Mouse (Mus musculus): ENCODE data around the gene Pcid2. TPM values are rescaled to one million over a fixed set of nuclear protein-coding genes. Genes with fewer than 3 reads are reported as not detected.

Pcid2 gene
- total RNA-seq, 1 experiment: 35.2 TPM

GRCm38 (mm10) chr8:13039054-13039453, 66.2 kb downstream of the Pcid2 start:
- H3K9ac ChIP-seq (ENCODE audit: insufficient read depth, low read depth, low read length, poor library complexity, severe bottlenecking): no peak overlapping the region
- in situ Hi-C loops (cut with MboI; ENCODE audit: low sequenced_read_pairs in 2 of 2, unreplicated experiment in 2 of 2): no loop called here
- H3K36me3 ChIP-seq (ENCODE audit: control insufficient read depth, insufficient read depth, low read length, poor library complexity, severe bottlenecking): no peaks in the 10 kb centered on the region
- no peak for DNase-seq (ENCODE audit: low read depth, low spot score)
- H3K4me3 ChIP-seq (ENCODE audit: insufficient read depth in 1 of 2, low read depth in 1 of 2, low read length in 2 of 2, poor library complexity in 1 of 2, severe bottlenecking in 1 of 2): no peak overlapping the region
- no peaks in the 10 kb centered on the region for H3K4me1 ChIP-seq (ENCODE audit: control insufficient read depth in 2 of 2, insufficient read depth in 2 of 2, low read length in 2 of 2, poor library complexity in 1 of 2)
- no peaks in the 10 kb centered on the region for H3K9me3 ChIP-seq (ENCODE audit: control insufficient read depth, insufficient read depth, low read depth, low read length)
- no peak for TF ChIP-seq HCFC1 (IDR thresholded peaks at IDR 0.05; ENCODE audit: borderline replicate concordance, insufficient read depth, low read length)
- no peak for TF ChIP-seq MAFK (IDR thresholded peaks at IDR 0.05; ENCODE audit: insufficient read depth, low read depth, low read length)
- no peak for TF ChIP-seq ZC3H11A (IDR thresholded peaks at IDR 0.05; ENCODE audit: borderline replicate concordance, low read depth, low read length)
- no peak for TF ChIP-seq ZNF384 (IDR thresholded peaks at IDR 0.05; ENCODE audit: low read depth, low read length)
- TF ChIP-seq CHD2 (IDR thresholded peaks at IDR 0.05; ENCODE audit: low read depth, low read length): no peak
- H3K27ac ChIP-seq (ENCODE audit: insufficient read depth, low read depth, low read length, poor library complexity, severe bottlenecking): no peak overlapping the region

GRCm38 (mm10) chr8:13037569-13037968, 67.7 kb downstream of the Pcid2 start:
- Histone ChIP-seq H3K4me3 (ENCODE audit: insufficient read depth in 1 of 2, low read depth in 1 of 2, low read length in 2 of 2, poor library complexity in 1 of 2, severe bottlenecking in 1 of 2) (no peak overlapping the region), H3K9me3 (ENCODE audit: control insufficient read depth, insufficient read depth, low read depth, low read length) (no peaks in the 10 kb centered on the region), H3K27ac (ENCODE audit: insufficient read depth, low read depth, low read length, poor library complexity, severe bottlenecking) (no peak overlapping the region), H3K9ac (ENCODE audit: insufficient read depth, low read depth, low read length, poor library complexity, severe bottlenecking) (no peak overlapping the region), H3K4me1 (ENCODE audit: control insufficient read depth in 2 of 2, insufficient read depth in 2 of 2, low read length in 2 of 2, poor library complexity in 1 of 2) (no peaks in the 10 kb centered on the region), H3K36me3 (ENCODE audit: control insufficient read depth, insufficient read depth, low read length, poor library complexity, severe bottlenecking) (no peaks in the 10 kb centered on the region)
- DNase-seq (ENCODE audit: low read depth, low spot score): no peak
- in situ Hi-C loops (cut with MboI; ENCODE audit: low sequenced_read_pairs in 2 of 2, unreplicated experiment in 2 of 2): no loop called here
- no peak for TF ChIP-seq HCFC1 (IDR thresholded peaks at IDR 0.05; ENCODE audit: borderline replicate concordance, insufficient read depth, low read length)
- TF ChIP-seq ZNF384 (IDR thresholded peaks at IDR 0.05; ENCODE audit: low read depth, low read length): no peak
- TF ChIP-seq MAFK (IDR thresholded peaks at IDR 0.05; ENCODE audit: insufficient read depth, low read depth, low read length): no peak
- TF ChIP-seq ZC3H11A (IDR thresholded peaks at IDR 0.05; ENCODE audit: borderline replicate concordance, low read depth, low read length): no peak
- TF ChIP-seq CHD2 (IDR thresholded peaks at IDR 0.05; ENCODE audit: low read depth, low read length): no peak

GRCm38 (mm10) chr8:13037015-13037414, 68.2 kb downstream of the Pcid2 start, which contains the start of gene F10:
Gene F10, plus strand, starts transcription at chr8:13037308.
- in situ Hi-C loops (cut with MboI; ENCODE audit: low sequenced_read_pairs in 2 of 2, unreplicated experiment in 2 of 2): no loop called here
- Histone ChIP-seq H3K4me1 (ENCODE audit: control insufficient read depth in 2 of 2, insufficient read depth in 2 of 2, low read length in 2 of 2, poor library complexity in 1 of 2) (no peaks in the 10 kb centered on the region), H3K27ac (ENCODE audit: insufficient read depth, low read depth, low read length, poor library complexity, severe bottlenecking) (no peak within 1 kb of the TSS), H3K9me3 (ENCODE audit: control insufficient read depth, insufficient read depth, low read depth, low read length) (no peaks in the 10 kb centered on the region), H3K9ac (ENCODE audit: insufficient read depth, low read depth, low read length, poor library complexity, severe bottlenecking) (no peak within 1 kb of the TSS), H3K4me3 (ENCODE audit: insufficient read depth in 1 of 2, low read depth in 1 of 2, low read length in 2 of 2, poor library complexity in 1 of 2, severe bottlenecking in 1 of 2) (no peak within 1 kb of the TSS), H3K36me3 (ENCODE audit: control insufficient read depth, insufficient read depth, low read length, poor library complexity, severe bottlenecking) (no peaks in the 10 kb centered on the region)
- no peak for DNase-seq (ENCODE audit: low read depth, low spot score)
- TF ChIP-seq MAFK (IDR thresholded peaks at IDR 0.05; ENCODE audit: insufficient read depth, low read depth, low read length) (no peak), ZC3H11A (IDR thresholded peaks at IDR 0.05; ENCODE audit: borderline replicate concordance, low read depth, low read length) (no peak), ZNF384 (IDR thresholded peaks at IDR 0.05; ENCODE audit: low read depth, low read length) (no peak), HCFC1 (IDR thresholded peaks at IDR 0.05; ENCODE audit: borderline replicate concordance, insufficient read depth, low read length) (no peak), CHD2 (IDR thresholded peaks at IDR 0.05; ENCODE audit: low read depth, low read length) (no peak)

GRCm38 (mm10) chr8:13036346-13036812, 68.9 kb downstream of the Pcid2 start:
- TF ChIP-seq ZC3H11A (IDR thresholded peaks at IDR 0.05; ENCODE audit: borderline replicate concordance, low read depth, low read length): no peak
- no peak for TF ChIP-seq CHD2 (IDR thresholded peaks at IDR 0.05; ENCODE audit: low read depth, low read length)
- TF ChIP-seq ZNF384 (IDR thresholded peaks at IDR 0.05; ENCODE audit: low read depth, low read length): no peak
- H3K9me3 ChIP-seq (ENCODE audit: control insufficient read depth, insufficient read depth, low read depth, low read length): no peaks in the 10 kb centered on the region
- H3K9ac ChIP-seq (ENCODE audit: insufficient read depth, low read depth, low read length, poor library complexity, severe bottlenecking): no peak overlapping the region
- in situ Hi-C loops (cut with MboI; ENCODE audit: low sequenced_read_pairs in 2 of 2, unreplicated experiment in 2 of 2): no loop called here
- no peak overlapping the region for H3K27ac ChIP-seq (ENCODE audit: insufficient read depth, low read depth, low read length, poor library complexity, severe bottlenecking)
- no peak overlapping the region for H3K4me3 ChIP-seq (ENCODE audit: insufficient read depth in 1 of 2, low read depth in 1 of 2, low read length in 2 of 2, poor library complexity in 1 of 2, severe bottlenecking in 1 of 2)
- no peaks in the 10 kb centered on the region for H3K36me3 ChIP-seq (ENCODE audit: control insufficient read depth, insufficient read depth, low read length, poor library complexity, severe bottlenecking)
- no peak for DNase-seq (ENCODE audit: low read depth, low spot score)
- no peaks in the 10 kb centered on the region for H3K4me1 ChIP-seq (ENCODE audit: control insufficient read depth in 2 of 2, insufficient read depth in 2 of 2, low read length in 2 of 2, poor library complexity in 1 of 2)

- TF ChIP-seq ZC3H11A (IDR thresholded peaks at IDR 0.05; ENCODE audit: borderline replicate concordance, low read depth, low read length) (no peak), ZNF384 (IDR thresholded peaks at IDR 0.05; ENCODE audit: low read depth, low read length) (no peak), HCFC1 (IDR thresholded peaks at IDR 0.05; ENCODE audit: borderline replicate concordance, insufficient read depth, low read length) (no peak), CHD2 (IDR thresholded peaks at IDR 0.05; ENCODE audit: low read depth, low read length) (no peak), MAFK (IDR thresholded peaks at IDR 0.05; ENCODE audit: insufficient read depth, low read depth, low read length) (no peak)
- H3K4me1 ChIP-seq (ENCODE audit: control insufficient read depth in 2 of 2, insufficient read depth in 2 of 2, low read length in 2 of 2, poor library complexity in 1 of 2): no peaks in the 10 kb centered on the region
- DNase-seq (ENCODE audit: low read depth, low spot score): no peak
- H3K9me3 ChIP-seq (ENCODE audit: control insufficient read depth, insufficient read depth, low read depth, low read length): no peaks in the 10 kb centered on the region
- H3K4me3 ChIP-seq (ENCODE audit: insufficient read depth in 1 of 2, low read depth in 1 of 2, low read length in 2 of 2, poor library complexity in 1 of 2, severe bottlenecking in 1 of 2): no peak overlapping the region
- no peak overlapping the region for H3K9ac ChIP-seq (ENCODE audit: insufficient read depth, low read depth, low read length, poor library complexity, severe bottlenecking)
- no peak overlapping the region for H3K27ac ChIP-seq (ENCODE audit: insufficient read depth, low read depth, low read length, poor library complexity, severe bottlenecking)
- no peaks in the 10 kb centered on the region for H3K36me3 ChIP-seq (ENCODE audit: control insufficient read depth, insufficient read depth, low read length, poor library complexity, severe bottlenecking)
- in situ Hi-C loops (cut with MboI; ENCODE audit: low sequenced_read_pairs in 2 of 2, unreplicated experiment in 2 of 2): no loop called here
These were observed 76.8 kb downstream of the Pcid2 start for GRCm38 (mm10) chr8:13028482-13028881.

All from ES-E14 (cell line).